Mouse (Mus musculus): ENCODE results near the gene Sh2d1a.

Sh2d1a gene

DNA sequence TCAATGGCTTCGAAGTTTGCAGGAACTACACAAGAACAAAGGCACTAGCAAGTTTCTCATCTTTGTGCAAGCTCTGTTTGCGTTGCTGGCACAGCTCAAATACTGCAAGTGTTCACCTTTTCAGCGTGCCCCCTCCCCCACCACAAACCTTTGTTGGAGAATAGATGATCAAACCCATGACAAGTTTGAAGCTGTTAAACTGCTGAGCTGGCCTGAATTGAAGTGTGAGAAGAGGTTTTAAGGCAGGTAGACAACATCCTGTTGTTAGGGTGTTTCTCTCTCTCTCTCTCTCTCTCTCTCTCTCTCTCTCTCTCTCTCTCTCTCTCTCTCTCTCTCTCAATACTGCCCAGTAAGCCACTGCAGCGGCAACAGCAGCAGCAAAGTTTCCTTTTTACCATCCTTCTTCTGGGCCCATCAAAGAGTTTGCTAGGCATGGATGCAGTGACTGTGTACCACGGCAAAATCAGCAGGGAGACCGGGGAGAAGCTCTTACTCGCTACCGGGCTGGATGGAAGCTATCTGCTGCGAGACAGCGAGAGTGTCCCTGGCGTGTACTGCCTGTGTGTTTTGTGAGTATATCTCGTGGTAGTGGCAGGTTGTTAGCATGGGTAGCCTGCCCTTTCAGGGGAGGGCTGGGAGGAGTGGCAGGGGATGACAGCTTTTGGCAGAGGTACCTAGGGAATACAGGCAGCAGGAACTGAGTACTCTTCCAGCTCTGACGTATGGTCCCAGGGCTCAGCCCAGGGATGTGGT is at the start of gene Sh2d1a:
TSS of gene Sh2d1a (plus strand) at position 163 of the 753 bp plus-strand sequence.
- DNase-seq (ENCODE audit: low spot score in 2 of 2), result peak; percentile 18 to 45

DNA sequence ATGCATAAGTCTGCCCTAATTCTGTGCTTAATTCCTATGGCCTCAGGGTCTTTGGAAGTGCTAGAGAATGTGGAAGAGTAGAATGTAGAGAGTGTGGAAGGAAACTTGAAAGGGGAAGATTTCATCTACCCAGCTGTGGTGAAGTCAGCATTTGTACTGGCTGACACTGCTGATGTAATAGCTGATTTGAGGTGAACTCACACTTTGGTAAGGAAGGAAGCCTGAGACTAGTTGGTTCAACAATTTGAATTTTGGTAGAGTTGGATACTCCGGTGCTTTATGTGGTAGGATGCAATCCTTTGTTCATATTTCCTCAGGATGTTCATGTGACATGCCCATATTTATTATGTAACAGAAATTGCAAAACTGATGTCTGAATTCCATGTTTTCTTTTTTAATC is 49.3 kb upstream of the Sh2d1a start:
- DNase-seq (ENCODE audit: low spot score in 2 of 2), result no peak

DNA sequence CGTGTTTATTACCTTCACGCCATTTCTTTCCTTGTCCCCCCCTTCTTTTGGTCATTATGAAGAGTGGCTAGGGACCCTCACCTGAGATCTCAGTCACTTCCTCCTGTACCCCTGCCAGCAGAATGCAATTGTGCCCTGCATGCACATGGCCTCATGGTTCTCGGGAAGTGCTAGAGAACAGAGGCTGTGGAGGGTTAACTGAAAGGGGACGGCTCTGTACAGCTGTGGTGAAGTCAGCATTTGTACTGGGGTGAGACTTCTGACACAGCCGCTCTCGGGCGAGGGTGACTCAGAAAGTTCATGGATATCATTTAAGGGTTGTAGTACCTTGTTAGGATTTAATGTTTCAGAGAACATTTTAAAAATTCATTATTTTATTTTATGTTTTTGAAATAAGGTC is 47.7 kb upstream of the Sh2d1a start:
- DNase-seq (ENCODE audit: low spot score in 2 of 2), result no peak

DNA sequence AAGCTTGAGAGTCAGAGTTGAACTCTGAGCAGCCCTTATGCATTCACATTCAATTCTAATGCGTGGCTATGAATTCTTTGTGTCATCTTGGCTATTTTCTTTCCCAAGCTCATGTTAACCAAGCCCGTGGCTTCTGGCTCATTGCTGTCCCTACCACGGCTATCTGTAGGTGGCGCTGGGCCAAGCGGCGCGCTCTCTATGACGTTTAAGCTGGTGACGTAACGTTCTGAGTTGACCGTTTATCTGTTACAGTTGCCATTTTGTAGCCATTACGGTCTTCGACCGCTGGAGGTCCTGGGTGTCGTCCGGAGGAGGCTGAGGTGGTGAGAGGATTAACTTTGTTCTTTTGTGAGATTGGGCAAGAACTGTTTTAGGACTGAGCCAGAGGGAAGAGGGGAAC is 12.8 kb upstream of the Sh2d1a start, which contains the start of gene Tex13c2:
TSS of gene Tex13c2 (plus strand) at position 246 of the 400 bp plus-strand sequence.
- no peak for DNase-seq (ENCODE audit: low spot score in 2 of 2)

DNA sequence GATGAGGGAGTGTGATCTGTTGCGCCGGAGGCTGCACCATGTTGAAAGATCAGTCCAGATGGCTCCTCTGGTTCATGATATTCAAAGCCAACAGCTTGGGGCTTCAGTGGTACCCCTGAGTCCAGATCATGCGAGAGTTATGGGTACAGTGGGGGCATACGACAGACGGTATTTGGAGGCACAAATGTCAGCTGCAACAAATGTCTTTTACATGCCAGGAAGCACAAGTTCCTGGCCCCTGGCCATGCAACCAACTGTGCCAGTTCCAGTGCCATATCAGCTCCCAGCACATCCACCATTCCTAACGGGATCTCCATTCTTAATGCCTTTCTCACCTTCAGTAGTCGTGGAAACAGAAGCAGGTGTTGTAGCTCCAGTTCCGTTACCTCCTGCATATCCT is 11.9 kb upstream of the Sh2d1a start:
- DNase-seq (ENCODE audit: low spot score in 2 of 2), result no peak

DNA sequence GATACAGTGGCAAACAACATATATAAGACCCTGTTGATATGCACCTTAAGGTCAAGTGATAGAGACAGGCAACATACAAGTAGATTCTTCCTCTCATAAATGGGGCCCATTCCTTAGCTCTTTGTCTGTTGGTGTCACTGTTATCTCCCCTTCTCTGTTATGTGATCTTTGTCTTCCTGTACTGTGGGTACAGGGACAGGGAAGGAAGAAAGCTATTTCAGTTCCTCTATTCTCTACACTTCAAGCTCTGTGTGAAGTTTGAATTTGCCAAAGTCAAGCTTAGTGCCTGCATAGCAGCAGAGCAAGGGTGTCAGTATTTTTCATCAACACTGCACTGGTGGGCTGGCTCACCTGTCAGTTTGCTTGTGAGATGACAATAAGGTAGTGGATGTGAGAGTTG is 1.7 kb upstream of the Sh2d1a start:
- DNase-seq (ENCODE audit: low spot score in 2 of 2), result no peak

DNA sequence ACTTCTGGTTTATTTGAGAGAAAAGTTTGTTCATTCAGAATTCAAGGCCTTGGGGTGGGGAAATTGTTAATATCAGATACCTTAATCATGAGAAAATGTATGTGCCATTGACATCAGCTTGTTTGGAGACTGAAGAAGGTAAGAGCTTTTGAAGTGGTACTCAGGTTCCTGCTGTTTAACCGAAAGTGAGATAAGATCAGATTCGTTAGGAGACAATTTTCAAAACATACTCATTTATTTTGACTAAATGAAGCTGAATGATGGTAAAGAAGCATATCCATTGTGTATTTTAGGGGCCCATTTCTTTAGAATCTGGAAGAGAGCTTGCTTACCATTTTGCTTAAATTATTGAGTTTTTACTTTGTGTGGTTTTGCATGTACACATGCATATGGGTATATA is 8.9 kb downstream of the Sh2d1a start:
- DNase-seq (ENCODE audit: low spot score in 2 of 2), result no peak

DNA sequence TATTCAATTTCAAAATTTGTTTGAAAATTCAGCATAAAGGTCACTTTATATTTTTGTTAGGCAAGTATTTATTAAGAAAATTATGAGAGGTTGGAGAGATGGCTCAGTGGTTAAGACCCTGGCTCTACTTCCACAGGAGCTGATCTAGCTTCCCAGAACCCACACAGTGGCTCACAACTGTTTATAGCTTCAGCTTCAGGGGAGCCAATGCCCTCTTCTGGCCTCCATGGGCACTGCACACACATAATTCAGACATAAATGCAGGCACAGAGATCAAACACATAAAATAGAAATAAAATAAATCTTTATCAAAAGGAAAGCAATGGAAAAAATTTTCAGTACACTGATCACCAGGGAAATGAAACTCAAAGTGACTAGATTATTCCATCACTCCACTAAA is 10.3 kb downstream of the Sh2d1a start:
- no peak for DNase-seq (ENCODE audit: low spot score in 2 of 2)

DNA sequence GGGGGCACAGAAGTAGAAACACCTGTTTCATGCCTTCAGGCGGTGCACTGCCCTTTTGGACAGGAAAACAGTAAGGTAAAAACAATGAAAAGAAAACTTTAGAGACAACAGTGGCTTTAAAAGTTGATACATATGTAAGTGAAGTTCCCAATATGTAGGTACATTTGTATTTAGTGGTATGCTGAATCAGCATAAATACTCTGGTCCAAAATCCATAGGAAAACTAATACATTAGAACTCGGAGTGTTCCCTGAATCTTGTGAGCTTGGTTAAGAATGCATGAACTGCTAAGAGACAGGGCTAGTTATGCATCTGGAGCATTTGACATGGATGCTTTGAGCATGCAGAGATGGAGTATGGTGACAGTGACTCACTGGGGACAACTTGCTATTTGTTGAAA is 20.6 kb downstream of the Sh2d1a start:
- DNase-seq (ENCODE audit: low spot score in 2 of 2), result no peak

DNA sequence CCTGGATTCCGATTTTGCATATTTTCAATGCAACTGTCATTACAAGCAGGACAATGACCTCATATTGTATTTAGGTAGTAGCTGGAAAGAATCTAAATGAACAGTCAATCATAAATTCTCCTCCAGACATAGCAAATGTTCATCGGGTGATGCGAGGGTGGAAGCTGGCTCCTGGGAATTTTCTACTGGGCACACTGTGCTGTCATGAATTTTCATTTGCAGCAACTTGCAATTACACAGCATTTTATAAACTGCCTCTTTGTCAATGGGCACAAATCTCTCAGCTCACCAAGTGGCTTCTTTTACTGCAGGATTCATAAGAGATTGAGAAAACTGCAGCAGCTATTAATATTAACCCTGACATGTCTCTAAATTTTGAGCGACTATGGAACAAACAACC is 28.4 kb downstream of the Sh2d1a start:
- no peak for DNase-seq (ENCODE audit: low spot score in 2 of 2)

DNA sequence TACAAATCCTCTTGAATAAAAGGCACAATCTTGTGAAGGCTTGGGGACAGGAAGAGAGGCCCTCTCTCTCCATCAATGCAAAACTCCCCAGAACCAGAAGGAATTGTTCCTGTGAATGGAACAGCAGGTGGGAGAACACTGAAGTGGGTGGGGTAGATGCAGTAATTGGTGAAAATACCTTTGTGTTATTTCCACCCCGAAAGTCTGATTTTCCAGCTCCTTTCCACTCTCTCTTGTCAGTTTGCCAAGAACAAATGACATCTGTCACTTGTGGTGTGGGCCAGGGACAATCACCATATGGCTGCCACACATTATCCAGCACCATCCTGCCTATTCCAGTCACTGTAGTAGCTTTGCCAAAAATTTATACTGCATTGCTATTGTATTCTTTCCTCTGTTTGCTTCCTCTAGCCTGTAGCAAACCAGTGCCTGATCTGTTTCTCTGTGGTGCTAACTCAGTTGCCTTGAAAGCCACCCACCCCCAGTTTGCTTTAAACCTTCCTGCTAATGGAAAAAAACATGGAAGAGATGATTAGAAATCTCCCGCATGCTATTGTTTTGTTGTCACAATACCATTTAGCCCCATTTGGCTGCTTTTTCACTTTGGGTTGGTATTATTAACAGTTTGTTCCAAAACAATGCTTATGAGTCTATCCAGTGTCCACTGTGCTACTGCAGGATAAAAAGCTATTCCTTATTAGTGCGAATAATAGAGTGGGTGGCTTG is 37.9 kb downstream of the Sh2d1a start:
- no peak for DNase-seq (ENCODE audit: low spot score in 2 of 2)

DNA sequence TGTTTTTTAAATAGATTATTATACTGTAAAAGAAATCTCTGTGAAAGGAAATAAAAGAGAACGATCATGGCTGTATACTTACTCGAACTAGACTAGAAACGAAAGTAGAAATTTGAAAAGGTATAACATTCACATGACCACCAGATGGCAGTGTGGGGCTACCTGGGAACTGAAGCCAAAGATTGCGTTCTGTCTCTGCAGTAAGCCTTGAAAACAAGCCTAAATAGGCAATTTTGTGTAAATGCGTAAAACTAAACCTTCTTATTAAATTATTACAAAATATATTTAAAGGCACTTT is 38.5 kb downstream of the Sh2d1a start:
- DNase-seq (ENCODE audit: low spot score in 2 of 2), result peak; percentile 53 to 61

DNA sequence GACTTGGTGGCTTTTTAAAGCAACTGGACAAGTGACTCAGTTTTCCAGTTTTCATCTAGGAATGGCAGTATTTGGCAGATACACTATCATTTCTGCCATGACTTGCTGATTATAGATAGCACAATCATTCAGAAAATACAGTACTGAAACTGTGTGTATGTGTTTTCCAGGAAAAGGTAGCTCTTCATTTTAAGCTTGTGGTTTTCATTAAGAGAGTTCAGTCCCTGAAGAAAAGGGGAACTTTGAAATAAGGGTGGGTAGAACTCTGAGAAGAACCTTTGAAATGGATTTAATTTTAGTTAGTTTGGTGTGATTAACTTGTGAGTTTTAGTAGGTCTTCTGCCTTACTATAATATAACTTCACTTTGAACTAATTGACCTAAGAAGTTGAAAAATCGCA is 42.8 kb downstream of the Sh2d1a start:
- no peak for DNase-seq (ENCODE audit: low spot score in 2 of 2)

DNA sequence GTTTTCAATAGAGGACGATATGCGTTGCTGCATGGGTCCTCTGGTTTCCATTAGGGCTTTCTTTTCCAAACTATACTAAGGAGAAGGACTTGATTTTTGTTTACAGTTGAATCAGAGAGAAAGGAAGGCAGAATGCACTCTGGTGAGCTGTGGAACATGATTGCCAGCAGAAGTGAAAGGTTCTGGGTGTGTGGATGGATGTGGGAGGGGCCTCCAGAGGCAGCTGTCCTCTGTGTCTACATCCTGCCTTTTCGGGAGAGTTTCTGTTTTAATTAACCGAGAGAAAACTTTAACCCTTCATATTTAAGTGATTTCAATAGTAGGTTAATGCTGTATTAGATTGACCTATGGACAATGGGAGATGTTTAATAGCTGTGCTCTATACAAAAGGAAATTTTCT is 46.3 kb downstream of the Sh2d1a start:
- DNase-seq (ENCODE audit: low spot score in 2 of 2), result no peak

DNA sequence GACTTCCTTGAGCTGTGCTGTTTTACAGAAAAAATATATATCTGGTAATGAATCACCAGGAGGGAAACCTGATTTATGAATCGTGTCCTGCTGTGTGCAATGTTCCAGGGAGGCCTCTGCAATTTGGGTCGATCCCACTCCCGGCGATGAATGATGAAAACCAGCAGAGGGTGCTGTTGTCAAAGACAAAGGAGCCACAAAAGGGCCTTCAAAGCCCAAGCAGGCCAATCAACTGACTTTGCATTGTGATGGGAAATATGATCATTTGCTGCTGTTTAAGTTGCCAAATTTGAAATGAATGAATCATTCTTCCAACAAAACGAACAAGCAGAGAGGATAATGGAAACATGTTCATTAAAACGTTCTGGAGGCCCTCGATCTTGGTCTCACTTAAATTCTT is 55.0 kb downstream of the Sh2d1a start:
- DNase-seq (ENCODE audit: low spot score in 2 of 2), result peak; percentile 2 to 10

DNA sequence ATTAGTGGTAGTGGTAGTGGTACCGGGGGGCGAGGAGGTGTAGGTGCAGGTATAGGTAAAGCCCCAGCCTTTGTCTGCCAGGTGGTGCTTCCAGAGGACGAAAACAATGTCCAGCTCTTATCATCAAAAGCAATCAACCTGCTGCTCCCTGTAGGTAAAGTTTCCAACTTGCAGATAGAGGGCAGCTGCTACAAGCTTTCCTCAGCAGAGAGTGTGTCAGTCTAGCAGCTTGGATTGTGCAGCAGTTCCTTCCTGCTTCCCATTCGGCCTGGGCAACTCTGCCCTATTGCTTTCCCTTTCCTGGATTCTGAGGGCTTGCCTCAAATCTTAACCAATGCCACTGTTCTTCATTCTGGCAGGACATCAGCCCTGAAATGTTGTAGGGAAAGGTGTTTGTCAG is 56.4 kb downstream of the Sh2d1a start:
- DNase-seq (ENCODE audit: low spot score in 2 of 2), result no peak
